Mouse (Mus musculus) heart, adult 18-20 months (tissue): ENCODE measurements around the gene Zfp536. TPM values are rescaled to one million over a fixed set of nuclear protein-coding genes. Genes with fewer than 3 reads are reported as not detected.

ENCODE experiments used
- DNase-seq, 2 experiments: peaks; one replicate each; pipeline ENCODE4 v3.0.0; 2021 to 2022; ENCODE audit warnings: mixed read lengths in 1 of 2
- total RNA-seq, 2 experiments: library from RNA; stranded (reverse); gene quantifications; 2 replicates each; pipeline ENCODE4 v1.2.3; 2021

Gene Zfp536
- total RNA-seq, 2 experiments from 2014 or later: 7.9 to 10.7 TPM

DNA sequence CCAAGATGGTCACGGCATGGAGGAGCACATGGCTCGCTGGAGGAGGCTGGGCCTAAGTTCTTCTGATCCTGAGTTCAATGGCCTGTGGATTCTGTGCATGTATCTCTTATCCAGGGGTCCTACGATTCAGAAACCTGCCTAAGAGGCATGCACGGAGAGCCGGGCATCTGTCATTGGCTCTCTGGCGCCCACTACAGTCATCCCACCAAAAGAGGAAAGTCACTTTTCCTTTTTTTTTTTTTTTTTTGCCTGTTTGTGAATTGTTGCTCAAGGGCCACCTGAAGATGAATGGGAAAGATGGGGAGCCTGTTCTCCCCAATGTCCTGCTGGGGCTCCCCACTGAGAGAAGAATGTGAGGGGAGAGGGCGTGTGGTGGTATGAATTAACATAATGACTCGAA is 301.7 kb downstream of the Zfp536 start:
- no peak for DNase-seq

DNA sequence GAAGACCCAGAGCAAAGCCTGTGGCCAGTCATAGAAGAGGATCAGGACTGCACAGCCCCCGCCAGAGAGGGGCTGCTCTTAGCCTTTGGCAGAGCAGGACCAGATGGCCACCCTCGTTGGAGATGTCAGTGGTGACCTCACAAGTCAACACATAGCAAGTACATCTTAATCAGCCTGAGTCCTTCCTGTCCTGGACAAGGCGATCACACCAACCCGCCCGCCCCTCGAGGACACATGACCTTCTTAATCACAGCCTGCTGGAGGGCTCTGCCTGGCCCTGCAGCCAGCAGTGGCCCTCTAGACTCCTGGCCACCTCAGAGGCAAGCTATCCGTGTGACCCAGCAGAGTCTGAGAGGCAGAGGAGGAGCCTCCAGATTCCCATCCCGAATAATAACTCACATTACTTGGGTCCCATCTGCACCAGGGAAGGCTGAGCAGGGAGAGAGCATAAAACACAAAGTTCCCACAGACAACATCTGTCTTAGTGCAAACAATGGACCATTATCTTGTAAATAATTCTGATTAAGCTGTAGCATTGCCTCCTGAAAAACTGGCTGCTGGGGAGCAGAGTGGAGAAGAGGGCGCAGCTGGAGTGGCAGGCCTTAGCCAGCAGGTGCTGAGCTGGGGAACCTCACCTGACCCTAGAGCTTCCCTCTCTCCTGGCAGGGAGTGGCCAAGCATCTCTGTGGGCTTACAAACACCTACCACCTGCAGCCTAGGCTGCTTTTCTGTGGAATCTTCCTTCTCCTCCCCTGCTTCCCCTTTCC is 306.8 kb downstream of the Zfp536 start:
- no peak for DNase-seq

DNA sequence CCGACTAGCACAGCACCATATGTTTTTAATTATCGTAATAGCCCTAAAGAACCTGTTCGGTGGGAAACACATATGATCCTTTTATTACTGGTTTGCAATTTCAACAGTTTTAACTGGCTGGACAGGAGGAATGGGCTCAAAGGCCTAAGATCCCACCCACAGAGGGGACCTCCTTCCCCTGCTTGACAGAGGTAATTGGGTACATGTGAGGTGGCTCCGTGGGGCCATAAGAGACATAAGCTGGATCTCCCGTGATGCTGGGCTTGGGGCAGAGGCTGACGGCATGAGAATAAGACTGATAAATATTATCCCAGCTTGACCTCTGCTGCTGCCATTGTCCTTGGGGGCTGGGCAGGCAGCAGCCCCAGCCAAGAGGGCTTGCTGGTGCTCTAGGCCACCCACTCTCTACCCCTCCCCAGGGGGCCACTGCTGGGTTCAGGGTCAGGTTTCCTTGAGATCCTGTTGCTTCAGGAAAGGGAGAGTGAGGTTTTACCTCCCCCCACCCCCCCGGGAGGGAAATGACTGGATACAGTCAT is 309.2 kb downstream of the Zfp536 start:
- no peak for DNase-seq

DNA sequence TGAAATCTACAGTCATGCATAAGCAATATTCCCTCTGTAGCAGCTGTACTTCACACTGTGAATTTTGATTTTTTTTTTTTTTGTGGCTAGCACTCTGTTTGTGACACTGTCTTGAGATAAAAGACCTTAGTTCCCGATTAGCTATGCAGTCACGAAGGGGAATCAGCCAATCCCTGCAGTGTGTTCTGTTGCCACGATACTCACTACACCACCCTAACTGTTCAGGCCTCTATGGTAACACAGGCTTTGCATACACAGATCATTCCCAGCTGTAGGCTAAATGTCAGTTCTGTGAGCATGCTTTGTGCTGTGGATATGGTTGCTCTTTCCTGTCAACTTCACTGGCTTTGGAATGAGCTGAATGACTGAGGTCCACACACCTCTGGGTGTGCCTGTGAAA is 325.9 kb downstream of the Zfp536 start:
- no peak for DNase-seq

DNA sequence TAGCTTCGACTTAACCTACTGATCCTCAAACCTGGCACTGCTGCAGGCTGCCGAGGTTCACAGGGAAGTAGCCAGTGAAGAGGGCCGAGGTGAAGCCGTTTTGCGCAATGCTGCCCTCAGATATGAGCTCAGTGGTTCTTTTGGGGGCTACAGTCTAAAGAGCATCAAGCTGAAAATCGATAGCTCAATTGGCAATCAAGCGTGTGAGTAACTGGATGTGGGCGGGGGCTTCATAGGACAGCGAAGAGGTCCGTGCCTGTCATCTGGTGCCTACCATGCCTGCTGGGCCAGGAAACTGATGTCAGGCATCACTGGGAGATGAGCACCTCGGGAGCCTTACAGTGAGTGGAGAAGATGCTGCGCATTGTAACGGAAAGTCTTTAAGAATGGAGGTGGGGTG is 333.5 kb downstream of the Zfp536 start:
- no peak for DNase-seq

DNA sequence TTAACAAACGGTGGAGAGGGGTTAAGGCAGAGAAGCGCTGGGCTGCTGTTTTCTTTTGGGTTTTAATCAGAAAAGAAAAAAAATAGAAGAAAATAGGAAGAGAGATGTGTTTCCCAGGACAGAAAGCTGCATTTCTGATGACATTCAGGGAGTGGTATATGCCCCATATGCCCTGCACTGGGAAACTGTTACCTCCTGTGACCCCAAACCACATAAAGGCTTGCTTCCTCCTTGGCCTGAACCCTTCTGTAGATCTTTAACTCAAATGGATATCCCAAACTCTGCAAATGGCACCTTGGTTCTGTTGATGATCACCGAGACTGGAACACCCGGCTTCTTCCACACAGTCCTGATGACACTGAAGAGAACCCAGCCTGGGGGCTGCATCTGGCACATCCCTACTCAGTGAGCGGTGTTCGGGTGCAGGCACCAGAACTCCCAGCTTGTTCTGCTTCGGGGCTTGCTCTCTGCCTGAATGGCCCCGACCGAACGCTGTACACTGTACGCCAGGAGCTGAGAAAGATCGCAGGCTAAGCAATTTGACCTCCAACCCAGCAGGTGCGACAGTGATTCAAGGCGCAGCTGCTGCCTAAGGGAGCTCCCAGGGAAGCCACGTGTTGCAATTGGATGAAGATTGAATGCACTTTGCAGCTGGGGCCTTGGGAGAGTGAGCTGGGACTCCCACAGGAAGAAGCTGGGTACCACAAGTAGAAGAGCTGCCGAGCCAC is 334.2 kb downstream of the Zfp536 start:
- no peak for DNase-seq

DNA sequence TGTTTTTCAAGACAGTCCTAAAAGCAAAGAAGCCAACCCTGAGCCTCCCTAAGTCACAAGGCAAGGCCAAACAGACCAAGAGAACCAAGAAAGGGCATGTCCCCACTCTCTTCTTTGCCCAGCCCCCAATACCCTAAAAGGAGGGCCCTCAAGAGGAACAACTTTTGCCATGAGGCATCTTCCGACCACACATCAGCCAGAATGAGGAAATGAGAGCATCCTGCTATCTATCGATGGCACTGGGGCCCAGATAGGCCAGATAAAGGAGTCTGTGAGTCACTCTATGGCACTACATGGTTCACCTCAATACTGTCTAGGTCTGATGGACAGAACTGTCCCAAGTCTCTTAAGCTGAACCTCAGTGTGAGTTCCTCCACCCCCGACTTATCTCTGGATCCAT is 335.6 kb downstream of the Zfp536 start:
- DNase-seq: peak in 1 of 2 experiments; percentile 4

DNA sequence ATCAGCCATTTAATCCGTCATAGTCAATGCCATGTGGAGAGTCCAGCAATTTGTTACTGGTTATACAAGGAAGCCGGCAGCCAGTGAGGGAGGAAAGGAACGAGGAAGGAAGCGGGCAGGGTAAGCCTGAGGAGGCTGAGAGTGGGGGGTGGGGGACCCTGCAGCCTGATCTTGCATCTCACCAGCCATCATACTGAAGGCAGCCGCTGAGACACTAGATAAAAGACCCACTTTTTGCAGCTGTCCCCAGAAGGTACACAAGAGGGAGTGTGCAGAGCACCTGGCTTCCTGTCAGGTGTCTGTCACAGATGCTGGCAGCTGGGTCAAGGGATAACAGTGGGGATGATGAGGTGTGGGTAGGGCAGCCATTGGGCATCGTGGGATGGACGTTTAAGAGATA is 340.3 kb downstream of the Zfp536 start:
- DNase-seq: no peak

DNA sequence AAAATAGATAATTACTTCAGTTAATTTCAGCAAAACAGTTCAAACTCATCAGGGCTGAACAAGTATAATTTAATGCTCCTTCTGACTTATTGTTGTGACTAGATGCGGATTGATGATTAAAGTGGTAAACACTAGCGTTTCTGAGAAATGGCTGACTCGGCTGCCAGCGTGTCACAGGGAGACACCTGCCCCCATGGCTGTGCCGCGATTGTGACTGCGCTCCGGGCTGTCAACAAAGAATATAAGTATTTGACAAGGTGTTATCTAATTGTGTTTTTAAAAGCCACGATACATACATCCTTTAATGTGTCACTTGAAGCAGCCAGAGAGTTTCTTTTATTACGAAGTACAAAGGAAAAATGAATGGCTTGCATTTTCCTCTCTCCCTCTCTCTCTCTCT is 342.0 kb downstream of the Zfp536 start:
- no peak for DNase-seq

DNA sequence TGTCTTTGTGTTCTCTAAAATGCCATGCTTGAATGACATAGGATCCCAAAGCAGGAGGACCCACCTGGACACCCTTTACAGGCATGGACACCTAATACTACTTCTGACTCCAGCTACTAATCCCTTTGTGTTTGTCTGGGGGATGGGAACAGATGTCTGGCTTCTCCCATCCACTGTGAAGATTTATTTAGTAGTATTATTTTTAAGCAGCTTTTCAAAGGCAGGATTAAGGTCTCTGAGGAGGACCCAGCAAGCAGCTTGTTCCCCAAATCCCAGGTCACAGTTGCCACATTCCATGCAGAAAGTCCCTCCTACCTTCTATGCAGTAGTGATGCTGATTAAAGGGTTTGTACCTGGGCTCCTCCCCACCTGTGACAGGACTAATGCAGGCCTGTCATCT is 347.4 kb downstream of the Zfp536 start:
- no peak for DNase-seq

DNA sequence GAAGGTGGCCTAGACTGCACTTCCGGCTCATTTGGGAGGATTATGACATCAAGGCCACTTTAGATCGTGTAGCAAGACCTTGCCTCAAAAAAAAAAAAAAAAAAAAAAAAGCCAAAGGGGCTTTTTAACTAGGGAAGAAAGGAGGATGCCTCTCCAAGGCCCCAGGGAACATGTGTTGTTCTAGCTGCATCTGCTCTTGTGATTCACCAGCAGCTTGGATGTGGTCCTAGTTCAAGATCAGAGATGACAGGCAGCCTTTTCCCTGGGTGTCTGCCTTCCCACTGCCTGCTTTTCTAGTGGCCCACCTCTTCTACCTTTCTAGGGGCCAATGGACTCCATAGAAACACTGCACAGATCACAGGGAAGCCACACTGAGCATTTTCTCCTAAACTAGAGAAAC is 350.5 kb downstream of the Zfp536 start:
- no peak for DNase-seq

Other genes starting within 250 kb of the Zfp536 start
- gene Uri1, start 249.9 kb upstream of the Zfp536 start, total RNA-seq: 10 to 100 TPM; 13.0 to 15.7 TPM